Mouse (Mus musculus) brain, adult 10 weeks (tissue): ENCODE data around the gene Evx2. TPM values are rescaled to one million over a fixed set of nuclear protein-coding genes. Genes with fewer than 3 reads are reported as not detected.

Experiments used
- polyA plus RNA-seq: library from polyadenylated mRNA; stranded (reverse); fragments of 350-450 nt; fragmentation: Illumina TruSeq; extraction: RNeasy Lipid Tissue Mini Kit (QIAGEN cat#74804); gene quantifications from one replicate; pipeline ENCODE4 v1.2.3, GENCODE M21; 2015; ENCODE audit warnings: low read depth, low replicate concordance

Gene Evx2
- polyA plus RNA-seq: 0.24 TPM

DNA sequence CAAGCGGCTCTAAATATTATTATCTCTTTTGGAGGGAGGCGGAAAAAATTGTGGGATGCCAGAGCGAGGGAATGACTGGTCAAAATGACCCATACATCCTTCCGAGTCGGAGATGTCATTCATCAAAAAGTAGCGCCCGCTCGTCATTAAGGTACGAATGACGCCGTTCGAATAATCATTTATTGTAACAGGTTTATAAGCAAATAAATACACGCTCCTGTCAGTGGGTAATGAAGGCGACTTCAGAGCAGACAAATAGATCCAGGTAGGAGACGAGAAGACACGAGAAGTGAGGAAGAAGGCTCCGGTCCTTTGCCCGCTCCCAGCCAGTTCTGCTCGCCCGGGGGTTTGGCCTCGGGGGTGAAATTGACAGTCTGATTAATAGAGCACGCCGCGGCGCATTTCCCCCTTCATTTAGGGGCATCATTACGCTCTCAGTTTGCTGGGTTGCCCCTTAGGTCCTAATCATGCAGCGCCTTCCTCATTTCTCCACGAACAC lies at the start of gene Evx2:
Evx2 (minus strand) TSS at position 51 of the 499 bp plus-strand sequence.

DNA sequence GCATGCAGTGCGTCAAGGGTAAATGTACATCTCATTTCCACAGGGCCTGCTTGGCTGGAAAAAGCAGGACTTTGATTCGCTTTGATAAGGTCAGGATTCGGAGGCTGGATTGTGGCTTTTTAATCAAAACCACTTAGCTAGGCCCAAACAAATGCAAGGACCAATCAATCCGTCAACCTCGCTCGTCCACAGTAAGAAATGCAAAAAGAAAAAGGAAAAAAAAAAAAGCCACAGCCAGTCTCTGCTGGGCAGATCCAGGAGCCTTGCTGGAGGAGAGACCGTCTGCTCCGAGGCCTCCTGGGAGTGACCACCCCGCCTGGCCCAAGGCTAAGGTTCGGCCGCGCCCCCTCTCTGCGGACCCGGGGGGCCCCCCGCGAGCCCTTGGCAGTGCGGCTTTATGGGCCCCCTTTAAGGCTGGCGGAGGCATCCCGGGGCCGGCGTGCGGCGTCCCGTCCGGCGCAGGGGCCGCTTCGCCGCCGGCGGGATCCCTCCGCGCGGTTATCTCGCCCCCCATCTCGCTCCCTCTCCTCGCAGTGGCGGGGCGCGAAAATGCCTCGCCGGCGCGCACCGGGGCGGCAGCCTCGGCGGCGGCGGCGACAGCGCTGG lies 45.1 kb upstream of the Evx2 start, which contains the start of gene Hoxd8:
Hoxd8 (plus strand) TSS at position 223 of the 606 bp plus-strand sequence.

DNA sequence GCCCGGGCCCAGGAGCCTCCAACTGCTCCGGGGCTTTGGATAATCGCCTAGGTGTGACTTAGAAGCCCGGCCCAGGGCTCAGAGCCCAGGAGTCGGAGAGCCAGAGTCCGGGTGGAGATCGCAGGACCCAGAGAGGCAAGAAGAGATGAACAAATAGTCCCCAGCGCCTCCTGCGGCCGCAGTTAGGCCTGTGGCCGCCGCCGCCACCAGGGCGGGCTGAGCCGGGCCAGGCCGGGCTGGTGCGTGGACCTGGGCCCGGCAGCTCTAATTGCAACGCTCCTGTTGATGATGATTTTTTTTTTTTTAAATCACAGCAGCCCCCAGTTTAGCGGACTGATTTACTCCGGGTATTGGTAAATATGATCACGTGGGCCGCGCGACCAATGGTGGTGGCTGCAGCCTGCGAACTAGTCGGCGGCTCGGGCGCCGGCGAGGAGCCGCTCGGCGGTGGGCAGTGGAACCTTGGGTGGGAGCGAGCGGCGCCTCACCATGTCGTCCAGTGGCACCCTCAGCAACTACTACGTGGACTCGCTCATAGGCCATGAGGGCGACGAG lies 38.3 kb upstream of the Evx2 start, which contains the start of gene Hoxd9:
Hoxd9 (plus strand) TSS at position 161 of the 555 bp plus-strand sequence.

DNA sequence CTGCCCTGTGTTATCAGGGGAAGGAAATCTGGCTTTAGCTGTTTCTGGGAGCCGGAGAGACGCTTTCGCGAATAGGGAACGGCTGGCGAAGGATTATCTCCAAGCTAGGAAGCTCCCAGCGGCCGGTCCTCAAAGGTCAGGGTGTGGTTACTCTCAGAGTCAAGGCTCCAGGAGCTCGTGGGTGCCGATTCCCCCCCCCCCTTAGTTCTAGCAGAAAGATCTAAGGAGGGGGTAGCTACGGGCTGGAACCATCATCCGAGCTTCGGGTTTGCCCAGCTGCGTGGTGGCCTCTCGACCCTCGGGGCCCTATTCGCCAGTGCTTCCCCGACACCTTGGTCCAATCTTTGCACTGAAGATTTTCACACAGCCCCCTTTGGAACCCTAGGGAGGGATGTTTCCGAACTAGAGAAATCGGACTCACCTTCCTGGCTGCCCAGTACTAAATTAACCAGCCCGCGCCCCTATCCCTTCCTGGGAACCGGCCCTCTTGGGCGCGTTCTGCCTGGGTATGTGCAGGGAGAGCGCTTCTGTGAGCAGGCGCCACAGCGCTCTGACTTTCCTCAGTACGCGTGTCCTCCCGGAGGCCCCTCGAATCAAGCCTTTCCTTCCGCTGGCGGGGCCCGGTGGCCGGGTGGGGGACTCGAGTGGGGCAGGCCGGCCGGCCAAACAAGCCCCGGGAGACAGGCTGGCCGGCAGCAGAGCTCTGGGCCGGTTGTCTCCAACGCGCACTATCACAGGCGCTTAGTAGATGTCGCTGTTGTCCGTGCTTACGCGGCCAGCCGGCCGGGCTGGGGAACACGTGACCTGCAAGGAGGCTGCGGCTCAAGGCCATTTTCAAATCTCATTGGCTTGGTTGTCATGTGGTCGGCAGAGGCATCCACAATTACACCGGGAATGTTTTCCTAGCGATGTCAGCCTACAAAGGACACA lies 31.9 kb upstream of the Evx2 start, which contains the start of gene Hoxd10:
Hoxd10 (plus strand) TSS at position 903 of the 930 bp plus-strand sequence.

DNA sequence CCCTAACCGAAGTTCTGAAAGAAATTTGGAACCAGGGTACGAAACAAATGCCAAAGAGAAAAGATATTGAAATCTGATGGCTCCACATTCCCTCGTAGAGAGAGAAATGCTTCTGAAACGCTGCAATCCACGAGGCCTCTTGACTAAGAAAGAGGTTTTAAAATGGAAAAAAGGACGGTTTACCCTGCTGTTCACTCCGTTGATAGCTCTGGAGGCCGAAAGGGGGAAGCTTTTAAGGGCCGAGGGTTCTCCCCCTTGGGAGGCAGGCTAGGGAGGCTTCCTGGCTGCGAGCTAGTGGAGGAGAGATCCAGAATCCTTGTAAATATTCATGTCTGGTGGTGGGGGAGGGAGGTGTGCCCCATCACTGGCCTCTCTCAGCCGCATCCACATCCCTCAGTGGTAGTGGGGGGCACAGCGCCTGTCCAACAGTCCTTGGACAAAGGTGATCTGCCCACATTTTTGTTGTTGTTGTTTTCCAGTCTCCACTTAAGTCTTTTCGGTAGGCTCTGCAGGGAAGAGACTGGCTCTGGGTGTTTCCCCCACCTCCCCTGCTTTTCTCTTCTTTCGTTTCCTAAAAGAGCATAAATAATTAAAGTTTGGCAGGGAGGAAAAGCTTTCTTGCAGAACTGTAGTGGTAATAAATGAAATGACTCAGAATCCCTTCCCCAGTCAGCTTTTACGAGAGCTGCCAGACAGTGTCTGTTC lies 19.7 kb upstream of the Evx2 start, which contains the start of gene Hoxd11:
Hoxd11 (plus strand) TSS at position 667 of the 705 bp plus-strand sequence.

DNA sequence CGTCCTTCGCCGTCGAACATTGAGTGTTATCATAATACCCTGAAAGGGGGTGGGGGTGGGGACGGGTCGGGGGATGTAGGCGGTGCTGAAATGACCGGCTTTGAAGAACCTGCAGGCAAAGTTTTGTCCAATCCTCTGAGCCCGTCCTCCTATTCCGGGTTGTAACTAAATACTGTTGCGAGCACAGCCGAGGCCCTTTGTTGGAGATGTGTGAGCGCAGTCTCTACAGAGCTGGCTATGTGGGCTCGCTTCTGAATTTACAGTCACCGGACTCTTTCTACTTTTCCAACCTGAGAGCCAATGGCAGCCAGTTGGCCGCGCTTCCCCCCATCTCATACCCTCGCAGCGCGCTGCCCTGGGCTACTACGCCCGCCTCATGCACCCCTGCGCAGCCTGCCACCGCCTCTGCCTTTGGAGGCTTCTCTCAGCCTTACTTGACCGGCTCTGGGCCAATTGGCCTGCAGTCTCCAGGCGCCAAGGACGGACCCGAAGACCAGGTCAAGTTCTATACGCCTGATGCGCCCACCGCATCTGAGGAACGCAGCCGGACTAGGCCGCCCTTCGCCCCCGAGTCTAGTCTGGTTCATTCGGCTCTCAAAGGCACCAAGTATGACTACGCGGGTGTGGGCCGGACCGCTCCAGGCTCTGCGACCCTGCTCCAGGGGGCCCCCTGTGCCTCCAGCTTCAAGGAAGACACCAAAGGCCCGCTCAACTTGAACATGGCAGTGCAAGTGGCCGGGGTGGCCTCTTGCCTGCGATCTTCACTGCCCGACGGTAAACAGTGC lies 15.7 kb upstream of the Evx2 start, which contains the start of gene Hoxd12:
Hoxd12 (plus strand) TSS at position 133 of the 785 bp plus-strand sequence.

DNA sequence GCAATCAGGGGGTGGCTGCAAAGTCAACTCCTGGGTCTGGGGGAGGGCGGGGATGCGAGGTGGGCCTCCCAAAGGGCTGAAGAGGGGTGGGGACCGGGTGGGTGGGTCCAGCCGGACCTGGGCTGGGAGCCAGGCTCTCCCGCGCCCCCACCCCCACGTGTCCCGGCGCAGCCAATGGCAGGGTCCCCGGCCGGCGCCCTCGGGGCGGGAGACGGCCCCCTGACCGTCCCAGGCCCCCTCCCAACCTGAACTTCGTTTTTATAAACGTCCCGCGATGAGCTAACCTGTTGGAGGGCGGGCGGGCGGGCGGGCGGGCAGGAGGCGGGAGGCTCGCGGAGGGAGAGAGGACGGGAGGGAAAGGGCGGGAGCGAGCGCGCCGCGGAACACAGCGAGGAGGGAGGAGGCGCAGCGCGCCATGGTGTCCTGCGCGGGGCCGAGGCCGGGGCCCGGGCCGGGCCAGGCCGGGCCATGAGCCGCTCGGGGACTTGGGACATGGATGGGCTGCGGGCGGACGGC lies 8.5 kb upstream of the Evx2 start, which contains the start of gene Hoxd13:
Hoxd13 (plus strand) TSS at position 469 of the 516 bp plus-strand sequence.

Other genes starting within 250 kb of the Evx2 start
- gene Lnpk, start 80.1 kb downstream of the Evx2 start, polyA plus RNA-seq: 43.4 TPM
- gene Hoxd13, start 8.8 kb upstream of the Evx2 start, polyA plus RNA-seq: not detected
- gene Hoxd12, start 15.5 kb upstream of the Evx2 start, polyA plus RNA-seq: not detected
- gene Hoxd11, start 20.0 kb upstream of the Evx2 start, polyA plus RNA-seq: not detected
- not detected for gene Hoxd10, start 32.4 kb upstream of the Evx2 start, polyA plus RNA-seq
- gene Hoxd9, start 38.2 kb upstream of the Evx2 start, polyA plus RNA-seq: not detected
- not detected for gene Hoxd8, start 45.1 kb upstream of the Evx2 start, polyA plus RNA-seq
- not detected for gene Hoxd3, start 52.4 kb upstream of the Evx2 start, polyA plus RNA-seq
- gene Hoxd4, start 52.4 kb upstream of the Evx2 start, polyA plus RNA-seq: not detected
- gene Gm28230, start 67.2 kb upstream of the Evx2 start, polyA plus RNA-seq: not detected
- gene Hoxd1, start 103.4 kb upstream of the Evx2 start, polyA plus RNA-seq: not detected
- 60.9 TPM for gene Mtx2, start 166.2 kb upstream of the Evx2 start, polyA plus RNA-seq